In the genomic region with DNA sequence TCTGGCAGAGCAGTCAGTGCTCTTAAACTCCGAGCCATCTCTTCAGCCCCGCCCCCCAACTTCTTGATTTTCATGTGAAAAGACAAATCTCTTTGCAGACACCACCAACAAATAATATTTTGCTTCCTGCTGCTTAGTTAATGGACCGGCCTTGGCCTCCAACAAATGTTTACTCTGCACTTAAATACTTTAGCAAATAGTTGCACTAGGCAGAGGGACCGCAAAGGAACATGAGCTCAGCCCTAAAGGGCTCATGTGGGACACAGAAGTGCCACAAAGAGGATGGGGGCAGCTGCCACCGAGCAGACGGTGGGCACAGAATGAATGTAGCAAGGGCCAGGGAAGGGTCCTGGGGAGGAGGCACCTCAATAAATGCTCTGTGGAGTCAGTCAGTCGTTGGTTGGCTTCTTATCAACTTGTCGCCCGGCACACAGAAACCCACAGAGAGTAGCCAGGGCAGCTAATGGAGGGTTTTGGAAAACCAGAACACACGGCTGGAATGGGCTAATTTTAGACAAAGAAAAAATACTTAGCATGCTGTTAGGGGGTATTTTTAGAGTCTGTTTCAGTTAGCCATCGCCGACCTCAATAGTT, we compare ENCODE assay signal across 8 mouse cellular contexts. TPM values are rescaled to one million over a fixed set of nuclear protein-coding genes. Genes with fewer than 3 reads are reported as not detected.
DNase-seq lines count a peak whose midpoint lies in the region; ATAC-seq and TF ChIP-seq lines count a peak whose summit lies in the region.

No protein-coding gene starts in this region.

- no peak for TF ChIP-seq RAD21 in MEL (IDR thresholded peaks at IDR 0.05; ENCODE audit: low read depth, low read length)

- no peak for TF ChIP-seq EP300 in MEL (IDR thresholded peaks at IDR 0.05; ENCODE audit: low read depth in 1 of 2, low read length in 2 of 2)

- no peak for TF ChIP-seq POLR2A in MEL (IDR thresholded peaks at IDR 0.05; ENCODE audit: control insufficient read depth in 1 of 2, insufficient read depth in 1 of 2, low read depth in 1 of 2, low read length in 2 of 2, poor library complexity in 1 of 2)

- H3K9ac ChIP-seq in MEL (ENCODE audit: control insufficient read depth, low read depth, low read length, poor library complexity, severe bottlenecking): peak overlapping the region; percentile 13; the same call in 1 of the 2 replicates
- H3K9ac ChIP-seq in hindbrain, embryonic 12.5 days: no peak overlapping the region
- H3K9ac ChIP-seq in lung, embryonic 16.5 days (ENCODE audit: low read length): peak overlapping the region; percentile 53

- H3K4me1 ChIP-seq in erythroblast, embryonic 14.5 days (ENCODE audit: control insufficient read depth): peaks cover 23% of the 10 kb centered on the region
- H3K4me1 ChIP-seq in MEL (ENCODE audit: control insufficient read depth in 1 of 2, insufficient read depth in 2 of 2, low read length in 2 of 2): peaks cover 3 to 16% of the 10 kb centered on the region in 2 experiments
- H3K4me1 ChIP-seq in hindbrain, embryonic 12.5 days: peaks cover 37% of the 10 kb centered on the region
- peaks cover 91% of the 10 kb centered on the region for H3K4me1 ChIP-seq in lung, embryonic 16.5 days (replicated peaks; ENCODE audit: control insufficient read depth, insufficient read depth, low read length)

- peak overlapping the region; percentile 3 for H3K4me3 ChIP-seq in erythroblast, embryonic 14.5 days (replicated peaks)
- H3K4me3 ChIP-seq in MEL (ENCODE audit: control insufficient read depth in 1 of 2, insufficient read depth in 1 of 2, low read depth in 2 of 2, low read length in 2 of 2): peak overlapping the region; percentile 28 to 51
- no peak overlapping the region for H3K4me3 ChIP-seq in hindbrain, embryonic 12.5 days
- peak overlapping the region; percentile 26 for H3K4me3 ChIP-seq in lung, embryonic 16.5 days (ENCODE audit: low read length)

- 60% methylated on average over 12 of the region's 12 CpGs for WGBS in hindbrain, embryonic 12.5 days
- WGBS in lung, embryonic 16.5 days: 14% methylated on average over 12 of the region's 12 CpGs

- H3K79me2 ChIP-seq in MEL (ENCODE audit: control insufficient read depth, insufficient read depth, low read length, poor library complexity): no peaks in the 10 kb centered on the region

- no peak overlapping the region for H3K4me2 ChIP-seq in hindbrain, embryonic 12.5 days (replicated peaks)
- H3K4me2 ChIP-seq in lung, embryonic 16.5 days (ENCODE audit: low read depth, low read length): peak overlapping the region; percentile 51

- H3K9me3 ChIP-seq in erythroblast, embryonic 14.5 days (ENCODE audit: control insufficient read depth, low read length): no peaks in the 10 kb centered on the region
- H3K9me3 ChIP-seq in MEL (replicated peaks; ENCODE audit: insufficient read depth, low read length): no peaks in the 10 kb centered on the region
- H3K9me3 ChIP-seq in hindbrain, embryonic 12.5 days (replicated peaks): no peaks in the 10 kb centered on the region
- no peaks in the 10 kb centered on the region for H3K9me3 ChIP-seq in lung, embryonic 16.5 days (ENCODE audit: control insufficient read depth, low read length)

- peak overlapping the region; percentile 11; the same call in 1 of the 2 replicates for H3K27ac ChIP-seq in MEL (ENCODE audit: control insufficient read depth, low read depth, low read length)
- 0 out of 2 replicates have a peak overlapping the region, but pooled peaks have one; percentile 13 for H3K27ac ChIP-seq in hindbrain, embryonic 12.5 days
- peak overlapping the region; percentile 98 for H3K27ac ChIP-seq in lung, embryonic 16.5 days (ENCODE audit: low read length)

- ATAC-seq in erythroblast, adult 5-6 weeks (replicated peaks; ENCODE audit: low FRiP score, poor library complexity, severe bottlenecking): no peak
- no peak for ATAC-seq in hindbrain, embryonic 12.5 days (ENCODE audit: low FRiP score)
- ATAC-seq in lung, embryonic 16.5 days (ENCODE audit: low read depth): peak; percentile 39

- TF ChIP-seq CTCF in MEL (IDR thresholded peaks at IDR 0.05 in 2 of 3, conservative IDR thresholded peaks at IDR 0.05 in 1 of 3; ENCODE audit: control insufficient read depth in 1 of 3, insufficient read depth in 1 of 3, low read depth in 2 of 3, low read length in 3 of 3, poor library complexity in 1 of 3, severe bottlenecking in 1 of 3): no peak

- no peaks in the 10 kb centered on the region for H3K27me3 ChIP-seq in erythroblast, embryonic 14.5 days (ENCODE audit: control insufficient read depth)
- H3K27me3 ChIP-seq in MEL (ENCODE audit: control insufficient read depth in 1 of 2, insufficient read depth in 2 of 2, low read length in 2 of 2): no peaks in the 10 kb centered on the region
- no peaks in the 10 kb centered on the region for H3K27me3 ChIP-seq in hindbrain, embryonic 12.5 days
- no peaks in the 10 kb centered on the region for H3K27me3 ChIP-seq in lung, embryonic 16.5 days (ENCODE audit: control insufficient read depth, insufficient read depth, low read depth, low read length)

- H3K36me3 ChIP-seq in erythroblast, embryonic 14.5 days (ENCODE audit: control insufficient read depth): no peaks in the 10 kb centered on the region
- H3K36me3 ChIP-seq in MEL (ENCODE audit: control insufficient read depth in 1 of 2, insufficient read depth in 2 of 2, low read length in 2 of 2): peaks cover 0 to 6% of the 10 kb centered on the region in 2 experiments; a peak in 2 of 4 replicates
- no peaks in the 10 kb centered on the region for H3K36me3 ChIP-seq in hindbrain, embryonic 12.5 days
- no peaks in the 10 kb centered on the region for H3K36me3 ChIP-seq in lung, embryonic 16.5 days (ENCODE audit: control insufficient read depth, insufficient read depth, low read length)

- no peak for DNase-seq in MEL (ENCODE audit: low read depth, low spot score)
- no peak for DNase-seq in thymus, postnatal 36 days
- no peak for DNase-seq in layer of hippocampus, adult 8-10 months (ENCODE audit: low spot score in 2 of 2)
- DNase-seq in spleen, postnatal 14 days (ENCODE audit: low spot score in 2 of 2): no peak

TF ChIP-seq in MEL, 35 proteins besides CTCF, POLR2A, EP300 and RAD21:
- TF ChIP-seq CHD2 (IDR thresholded peaks at IDR 0.05; ENCODE audit: low read length): no peak
- peak; percentile 43; the same call in 1 of the 2 replicates for TF ChIP-seq MEF2A (IDR thresholded peaks at IDR 0.05; ENCODE audit: extremely low read depth, insufficient replicate concordance, low read depth, low read length, poor library complexity, severe bottlenecking)

RNA-seq across cellular contexts. Expression of a gene that starts 44.0 kb away (rescaled TPM):
- 0.06 and 0.07 TPM in 2 replicates for polyA plus RNA-seq in erythroblast, embryonic 14.5 days (2012)
- total RNA-seq in erythroblast, adult 5-6 weeks (2015; ENCODE audit: low replicate concordance): 11.7 and 12.5 TPM in 2 replicates
- 7.8 and 12.7 TPM in 2 replicates for total RNA-seq in erythroblast, adult 5-6 weeks (2017; ENCODE audit: low replicate concordance)
- 8.0 and 9.2 TPM in 2 replicates for total RNA-seq in MEL (2012; rRNA removed)
- 10 to 100 TPM in 1 of 2 experiments, not detected in 1; 15.8 TPM for polyA plus RNA-seq in MEL (2012; ENCODE audit: insufficient read depth in 1 of 2, insufficient read length in 2 of 2, low read depth in 1 of 2, low replicate concordance in 2 of 2, missing spikeins in 1 of 2)
- polyA plus RNA-seq in hindbrain, embryonic 12.5 days (2016; fragmentation: Nextera tagmentation; extraction: Ambion mirVana): 12.7 and 13.4 TPM in 2 replicates
- polyA plus RNA-seq in lung, embryonic 16.5 days (2015; fragmentation: Nextera tagmentation; extraction: Ambion mirVana): 19.7 and 20.7 TPM in 2 replicates
- total RNA-seq in layer of hippocampus, adult 8-10 months (2022): 10 to 100 TPM in 3 of 4 experiments, 1 to 10 TPM in 1; 9.3 to 20.4 (median 15.3) TPM

Comparison
In these comparisons a context has a peak if more than half of its experiments do, and no peak if none do; other contexts are left out.
1. H3K27ac ChIP-seq: peak in every context shown above with its lines; median percentile 98 in lung, embryonic 16.5 days; 13 in hindbrain, embryonic 12.5 days; 11 in MEL.
2. RNA of a gene that starts 44.0 kb away (polyA plus RNA-seq): 19.7 to 20.7 TPM in lung, embryonic 16.5 days, 15.8 TPM in MEL and 12.7 to 13.4 TPM in hindbrain, embryonic 12.5 days; 0.06 to 0.07 TPM in erythroblast, embryonic 14.5 days; every median in the first group is over 10 times any median in the second.